Mouse (Mus musculus): ENCODE results near the gene Tubd1. TPM values are rescaled to one million over a fixed set of nuclear protein-coding genes. Genes with fewer than 3 reads are reported as not detected.

Gene Tubd1
- polyA plus RNA-seq, 1 experiment from 2014 or later = 6.1 TPM

GRCm38 (mm10) chr11:86579731-86580318, 35.0 kb downstream of the Tubd1 start:
- DNase-seq (no peak), ATAC-seq (ENCODE audit: low FRiP score, low TSS enrichment) (no peak)
- peaks cover 1% of the 10 kb centered on the region; the same call in 1 of the 2 replicates for H3K36me3 ChIP-seq (ENCODE audit: control insufficient read depth, insufficient read depth, low read length)
- no peaks in the 10 kb centered on the region for H3K27me3 ChIP-seq (ENCODE audit: control insufficient read depth, insufficient read depth, low read length)
- H3K9ac ChIP-seq (replicated peaks; ENCODE audit: low read length) = no peak overlapping the region
- WGBS = 82% methylated on average over 10 of the region's 10 CpGs
- H3K27ac ChIP-seq (replicated peaks; ENCODE audit: low read depth, low read length) = no peak overlapping the region
- no peak overlapping the region for H3K4me2 ChIP-seq (ENCODE audit: low read length)
- H3K4me1 ChIP-seq (ENCODE audit: control insufficient read depth, insufficient read depth, low read length) = no peaks in the 10 kb centered on the region
- no peaks in the 10 kb centered on the region for H3K9me3 ChIP-seq (ENCODE audit: control insufficient read depth, low read length)
- no peak overlapping the region for H3K4me3 ChIP-seq (replicated peaks; ENCODE audit: low read depth, low read length)

DNA sequence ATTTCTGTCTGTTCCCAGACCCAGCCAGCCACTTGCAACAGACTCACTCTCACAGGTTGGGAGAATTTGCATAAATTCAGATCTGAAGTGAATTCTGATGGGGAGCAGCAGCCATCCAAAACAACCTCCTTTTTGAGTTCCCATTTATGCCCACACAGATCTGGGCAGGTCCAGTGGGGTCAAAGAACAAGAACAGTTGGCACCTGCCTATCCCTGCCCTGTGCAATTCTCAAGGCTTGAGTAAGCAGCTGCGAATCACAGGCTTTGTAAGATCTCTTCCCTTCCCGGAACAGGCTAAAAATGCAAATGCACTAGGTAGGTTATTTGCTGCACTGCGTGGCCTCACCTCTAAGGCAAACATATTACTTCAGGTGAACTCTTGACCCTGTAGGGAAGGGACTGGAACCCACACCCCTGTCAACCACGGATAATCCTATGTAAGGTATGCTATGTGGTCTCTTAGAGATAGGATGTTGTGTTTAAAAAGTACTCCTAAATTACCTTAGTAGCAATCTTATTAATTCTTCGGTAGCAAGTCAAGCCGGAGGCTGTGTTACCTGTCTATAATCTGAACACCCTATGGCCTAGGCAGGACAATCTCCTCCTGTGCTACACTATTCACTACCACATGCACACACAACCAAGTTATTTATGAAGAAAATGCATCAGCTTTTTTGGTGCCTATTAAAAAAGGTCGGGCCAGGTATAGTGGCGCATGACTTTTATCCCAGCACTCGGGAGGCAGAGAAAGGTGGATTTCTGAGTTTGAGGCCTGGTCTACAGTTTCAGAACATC, 35.7 kb downstream of the Tubd1 start:
- no peaks in the 10 kb centered on the region for H3K4me1 ChIP-seq (ENCODE audit: control insufficient read depth, insufficient read depth, low read length)
- peaks cover 6% of the 10 kb centered on the region; the same call in 1 of the 2 replicates for H3K36me3 ChIP-seq (ENCODE audit: control insufficient read depth, insufficient read depth, low read length)
- H3K27ac ChIP-seq (replicated peaks; ENCODE audit: low read depth, low read length) = no peak overlapping the region
- H3K9ac ChIP-seq (replicated peaks; ENCODE audit: low read length) = no peak overlapping the region
- WGBS = 87% methylated on average over 9 of the region's 9 CpGs
- DNase-seq (no peak), ATAC-seq (ENCODE audit: low FRiP score, low TSS enrichment) (no peak)
- H3K9me3 ChIP-seq (ENCODE audit: control insufficient read depth, low read length) = no peaks in the 10 kb centered on the region
- H3K27me3 ChIP-seq (ENCODE audit: control insufficient read depth, insufficient read depth, low read length) = no peaks in the 10 kb centered on the region
- H3K4me3 ChIP-seq (replicated peaks; ENCODE audit: low read depth, low read length) = no peak overlapping the region
- H3K4me2 ChIP-seq (ENCODE audit: low read length) = no peak overlapping the region

- DNase-seq (no peak), ATAC-seq (ENCODE audit: low FRiP score, low TSS enrichment) (no peak)
- no peak overlapping the region for H3K9ac ChIP-seq (replicated peaks; ENCODE audit: low read length)
- H3K4me2 ChIP-seq (ENCODE audit: low read length) = no peak overlapping the region
- H3K36me3 ChIP-seq (ENCODE audit: control insufficient read depth, insufficient read depth, low read length) = peaks cover 6% of the 10 kb centered on the region; the same call in 1 of the 2 replicates
- H3K4me1 ChIP-seq (ENCODE audit: control insufficient read depth, insufficient read depth, low read length) = no peaks in the 10 kb centered on the region
- H3K27me3 ChIP-seq (ENCODE audit: control insufficient read depth, insufficient read depth, low read length) = no peaks in the 10 kb centered on the region
- no peak overlapping the region for H3K27ac ChIP-seq (replicated peaks; ENCODE audit: low read depth, low read length)
- H3K4me3 ChIP-seq (replicated peaks; ENCODE audit: low read depth, low read length) = no peak overlapping the region
- 79% methylated on average over 11 of the region's 11 CpGs for WGBS
- H3K9me3 ChIP-seq (ENCODE audit: control insufficient read depth, low read length) = no peaks in the 10 kb centered on the region
These were observed 36.5 kb downstream of the Tubd1 start for GRCm38 (mm10) chr11:86581250-86581753.

DNA sequence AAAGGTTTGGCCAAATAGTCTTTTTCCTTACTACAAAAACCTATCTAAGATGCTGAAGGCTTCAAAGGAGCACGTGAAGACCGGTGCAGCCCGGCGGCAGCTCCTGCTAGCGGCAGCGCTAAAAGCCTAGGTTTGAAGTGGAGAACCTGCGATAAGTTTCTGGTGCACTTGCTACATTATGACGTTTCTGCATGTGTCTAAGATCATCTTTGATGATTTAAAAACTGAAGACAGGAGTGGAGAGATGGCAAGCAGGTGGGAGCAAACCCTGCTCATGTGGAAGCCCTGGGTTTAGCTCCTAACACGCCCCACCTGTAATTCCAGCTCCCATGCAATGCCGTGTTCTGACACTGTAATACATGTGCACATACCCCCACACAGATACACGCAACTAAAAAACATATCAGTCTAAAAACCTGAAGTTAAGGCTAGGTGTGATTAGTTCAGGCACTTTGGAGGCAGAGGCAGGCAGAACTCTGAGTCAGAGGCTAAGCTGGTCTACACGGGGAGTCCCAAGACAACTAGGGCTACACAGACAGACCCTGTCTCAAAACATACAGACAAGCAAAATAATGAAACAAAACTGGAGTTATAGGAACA, 37.3 kb downstream of the Tubd1 start:
- Histone ChIP-seq H3K9me3 (ENCODE audit: control insufficient read depth, low read length) (no peaks in the 10 kb centered on the region), H3K27me3 (ENCODE audit: control insufficient read depth, insufficient read depth, low read length) (no peaks in the 10 kb centered on the region), H3K27ac (replicated peaks; ENCODE audit: low read depth, low read length) (no peak overlapping the region), H3K4me2 (ENCODE audit: low read length) (no peak overlapping the region), H3K36me3 (ENCODE audit: control insufficient read depth, insufficient read depth, low read length) (peaks cover 6% of the 10 kb centered on the region; the same call in 1 of the 2 replicates), H3K9ac (replicated peaks; ENCODE audit: low read length) (no peak overlapping the region), H3K4me1 (ENCODE audit: control insufficient read depth, insufficient read depth, low read length) (peaks cover 3% of the 10 kb centered on the region; the same call in 1 of the 2 replicates), H3K4me3 (replicated peaks; ENCODE audit: low read depth, low read length) (no peak overlapping the region)
- ATAC-seq (ENCODE audit: low FRiP score, low TSS enrichment) (no peak), DNase-seq (no peak)
- WGBS = 96% methylated on average over 12 of the region's 12 CpGs

GRCm38 (mm10) chr11:86582543-86583260, 37.9 kb downstream of the Tubd1 start:
- H3K4me1 ChIP-seq (ENCODE audit: control insufficient read depth, insufficient read depth, low read length) = peaks cover 7% of the 10 kb centered on the region; the same call in 1 of the 2 replicates
- no peak overlapping the region for H3K27ac ChIP-seq (replicated peaks; ENCODE audit: low read depth, low read length)
- DNase-seq (no peak), ATAC-seq (ENCODE audit: low FRiP score, low TSS enrichment) (no peak)
- H3K4me3 ChIP-seq (replicated peaks; ENCODE audit: low read depth, low read length) = no peak overlapping the region
- no peaks in the 10 kb centered on the region for H3K27me3 ChIP-seq (ENCODE audit: control insufficient read depth, insufficient read depth, low read length)
- no peak overlapping the region for H3K4me2 ChIP-seq (ENCODE audit: low read length)
- H3K9me3 ChIP-seq (ENCODE audit: control insufficient read depth, low read length) = no peaks in the 10 kb centered on the region
- WGBS = 89% methylated on average over 7 of the region's 7 CpGs
- no peak overlapping the region for H3K9ac ChIP-seq (replicated peaks; ENCODE audit: low read length)
- peaks cover 6% of the 10 kb centered on the region; the same call in 1 of the 2 replicates for H3K36me3 ChIP-seq (ENCODE audit: control insufficient read depth, insufficient read depth, low read length)

DNA sequence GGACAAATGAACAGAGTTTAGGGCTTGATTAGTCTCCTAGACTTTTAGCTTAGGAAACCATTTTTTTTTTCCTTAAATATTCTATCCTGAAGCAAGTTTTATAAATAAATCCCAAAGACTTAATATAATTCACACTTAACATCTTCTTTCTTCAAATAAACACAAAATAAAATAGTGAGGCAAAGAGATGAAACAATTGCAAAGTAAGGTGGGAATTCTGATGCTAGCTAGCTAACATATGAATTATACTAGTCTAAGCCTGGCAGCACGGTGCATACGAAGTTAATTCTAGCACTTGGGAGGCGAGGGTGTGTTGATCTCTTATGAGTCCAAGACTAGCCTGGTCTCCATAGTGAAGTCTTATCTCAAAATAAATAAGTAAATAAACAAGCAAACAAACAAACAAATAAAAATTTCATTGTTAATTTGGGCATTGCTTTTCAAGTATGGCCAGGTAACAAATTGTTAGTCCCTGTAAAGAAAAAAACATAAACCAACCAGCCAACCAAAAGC, 38.6 kb downstream of the Tubd1 start:
- DNase-seq (no peak), ATAC-seq (ENCODE audit: low FRiP score, low TSS enrichment) (no peak)
- H3K9me3 ChIP-seq (ENCODE audit: control insufficient read depth, low read length) = no peaks in the 10 kb centered on the region
- no peak overlapping the region for H3K4me2 ChIP-seq (ENCODE audit: low read length)
- H3K27me3 ChIP-seq (ENCODE audit: control insufficient read depth, insufficient read depth, low read length) = no peaks in the 10 kb centered on the region
- WGBS = 89% methylated on average over 3 of the region's 3 CpGs
- no peak overlapping the region for H3K27ac ChIP-seq (replicated peaks; ENCODE audit: low read depth, low read length)
- peaks cover 7% of the 10 kb centered on the region; the same call in 1 of the 2 replicates for H3K4me1 ChIP-seq (ENCODE audit: control insufficient read depth, insufficient read depth, low read length)
- no peak overlapping the region for H3K9ac ChIP-seq (replicated peaks; ENCODE audit: low read length)
- peaks cover 6% of the 10 kb centered on the region; the same call in 1 of the 2 replicates for H3K36me3 ChIP-seq (ENCODE audit: control insufficient read depth, insufficient read depth, low read length)
- no peak overlapping the region for H3K4me3 ChIP-seq (replicated peaks; ENCODE audit: low read depth, low read length)

GRCm38 (mm10) chr11:86583990-86584897, 39.5 kb downstream of the Tubd1 start:
- 93% methylated on average over 14 of the region's 14 CpGs for WGBS
- no peak overlapping the region for H3K9ac ChIP-seq (replicated peaks; ENCODE audit: low read length)
- H3K4me1 ChIP-seq (ENCODE audit: control insufficient read depth, insufficient read depth, low read length) = peaks cover 7% of the 10 kb centered on the region; the same call in 1 of the 2 replicates
- H3K4me2 ChIP-seq (ENCODE audit: low read length) = no peak overlapping the region
- no peak overlapping the region for H3K27ac ChIP-seq (replicated peaks; ENCODE audit: low read depth, low read length)
- H3K4me3 ChIP-seq (replicated peaks; ENCODE audit: low read depth, low read length) = no peak overlapping the region
- DNase-seq (no peak), ATAC-seq (ENCODE audit: low FRiP score, low TSS enrichment) (no peak)
- H3K27me3 ChIP-seq (ENCODE audit: control insufficient read depth, insufficient read depth, low read length) = no peaks in the 10 kb centered on the region
- peaks cover 6% of the 10 kb centered on the region; the same call in 1 of the 2 replicates for H3K36me3 ChIP-seq (ENCODE audit: control insufficient read depth, insufficient read depth, low read length)
- H3K9me3 ChIP-seq (ENCODE audit: control insufficient read depth, low read length) = no peaks in the 10 kb centered on the region

Measured in midbrain, embryonic 14.5 days (tissue).